Mouse (Mus musculus) megakaryocyte progenitor cell, adult 5-6 weeks (primary cell): Measurements from ENCODE around the gene Zfp768. TPM values are rescaled to one million over a fixed set of nuclear protein-coding genes. Genes with fewer than 3 reads are reported as not detected.
"Not testable (repeated sequence)": the region's sequence is repeated elsewhere in the genome, so short reads cannot be mapped to it uniquely, and the experiment has no call there.

Experiments used
- ATAC-seq: replicated peaks from 2 replicates; pipeline ENCODE4 v1.8.0; 2016; ENCODE audit warnings: mild to moderate bottlenecking, moderate TSS enrichment, inconsistent platforms; ENCODE audit not compliant: poor library complexity
- total RNA-seq, 2 experiments: library from RNA; stranded (forward) in 1 of 2; stranded (reverse) in 1 of 2; fragments of 157-497, 149-512 nt in 1 of 2; fragments of 200-1000 nt in 1 of 2; gene quantifications; 2 replicates each; pipeline versions ENCODE4 v1.2.3 to v1.2.4; 2015 to 2017

Zfp768 gene
- total RNA-seq, 2 experiments from 2014 or later, result 2.3 to 8.9 TPM

GRCm38 (mm10) chr7:127358472-127358871, 13.1 kb upstream of the Zfp768 start:
- no peak for ATAC-seq

- ATAC-seq, result no peak
These were observed 12.5 kb upstream of the Zfp768 start for GRCm38 (mm10) chr7:127357871-127358270.

- ATAC-seq, result peak; percentile 61; the same call in 1 of the 2 replicates
These were observed 10.4 kb upstream of the Zfp768 start for GRCm38 (mm10) chr7:127355796-127356195.

GRCm38 (mm10) chr7:127351230-127352004, 6.0 kb upstream of the Zfp768 start:
- ATAC-seq, result peak; percentile 50

- no peak for ATAC-seq
These were observed 1.3 kb upstream of the Zfp768 start for GRCm38 (mm10) chr7:127346676-127347075.

- no peak for ATAC-seq
These were observed 297 bp downstream of the Zfp768 start for GRCm38 (mm10) chr7:127345092-127345491.

- ATAC-seq, result no peak
These were observed 1.0 kb downstream of the Zfp768 start for GRCm38 (mm10) chr7:127344371-127344770.

- ATAC-seq, result no peak
These were observed 1.9 kb downstream of the Zfp768 start for GRCm38 (mm10) chr7:127343351-127344019.

- ATAC-seq, result no peak
These were observed 2.5 kb downstream of the Zfp768 start for GRCm38 (mm10) chr7:127342888-127343287.

- 0 out of 2 replicates have a peak, but pooled peaks have one; percentile 20 for ATAC-seq
These were observed 3.1 kb downstream of the Zfp768 start for GRCm38 (mm10) chr7:127342332-127342731.

GRCm38 (mm10) chr7:127341861-127342260, 3.5 kb downstream of the Zfp768 start:
- ATAC-seq, result not testable (repeated sequence)

GRCm38 (mm10) chr7:127341356-127341755, 4.0 kb downstream of the Zfp768 start:
- ATAC-seq, result no peak

- no peak for ATAC-seq
These were observed 7.8 kb downstream of the Zfp768 start for GRCm38 (mm10) chr7:127337636-127338035.

- ATAC-seq, result no peak
These were observed 9.8 kb downstream of the Zfp768 start for GRCm38 (mm10) chr7:127335604-127336003.

GRCm38 (mm10) chr7:127333240-127333639, 12.1 kb downstream of the Zfp768 start:
- no peak for ATAC-seq

- ATAC-seq, result no peak
These were observed 18.7 kb downstream of the Zfp768 start for GRCm38 (mm10) chr7:127326685-127327084.

- no peak for ATAC-seq
These were observed 19.8 kb downstream of the Zfp768 start for GRCm38 (mm10) chr7:127325550-127325949.

- no peak for ATAC-seq
These were observed 20.4 kb downstream of the Zfp768 start for GRCm38 (mm10) chr7:127324944-127325343.

GRCm38 (mm10) chr7:127322085-127322484, 23.3 kb downstream of the Zfp768 start:
- peak; percentile 52 for ATAC-seq

GRCm38 (mm10) chr7:127321106-127321505, 24.3 kb downstream of the Zfp768 start:
- ATAC-seq, result no peak

- ATAC-seq, result no peak
These were observed 31.5 kb downstream of the Zfp768 start for GRCm38 (mm10) chr7:127313912-127314311.

- ATAC-seq, result no peak
These were observed 35.4 kb downstream of the Zfp768 start for GRCm38 (mm10) chr7:127309951-127310350.
